Mouse (Mus musculus): ENCODE measurements around the gene Tmem176b. TPM values are rescaled to one million over a fixed set of nuclear protein-coding genes. Genes with fewer than 3 reads are reported as not detected.
A peak's percentile ranks its signal among the peaks of the same experiment; 100 is the strongest.

Tmem176b gene
- polyA plus RNA-seq, 1 experiment from 2014 or later, result 329 TPM

DNA sequence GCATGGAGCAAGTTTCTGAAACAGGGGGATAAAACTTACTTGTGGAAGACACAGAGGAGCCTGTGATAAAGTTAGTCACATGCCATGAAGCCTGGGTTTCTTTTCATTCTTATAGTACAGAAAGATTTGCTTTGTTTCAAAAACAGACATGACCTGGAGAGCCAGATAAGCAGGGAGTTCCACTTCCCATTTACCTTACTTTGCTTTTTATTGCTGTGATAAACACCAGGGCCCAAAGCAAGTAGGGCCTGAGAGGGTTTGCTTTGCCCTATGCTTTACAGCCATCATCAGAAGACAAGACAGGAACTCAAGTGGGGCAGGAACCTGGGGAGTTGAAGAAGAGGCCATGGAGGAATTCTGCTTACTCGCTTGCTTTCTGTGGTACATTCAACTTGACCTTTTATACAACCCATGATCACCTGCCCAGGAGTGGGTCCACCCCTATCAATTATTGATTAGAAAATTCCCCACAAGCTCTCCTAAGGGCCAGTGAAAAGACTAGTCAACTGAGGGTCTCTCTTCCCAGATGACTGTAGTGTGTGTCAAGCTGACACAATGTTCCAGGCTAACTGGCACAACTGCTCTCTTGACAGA, 24.0 kb upstream of the Tmem176b start:
- WGBS, result 97% methylated on average over 1 of the region's 1 CpGs
- Histone ChIP-seq H3K4me3 (ENCODE audit: low read depth, low read length) (no peak overlapping the region), H3K4me2 (replicated peaks; ENCODE audit: low read depth, low read length) (no peak overlapping the region), H3K4me1 (ENCODE audit: control insufficient read depth, insufficient read depth, low read length) (0 out of 2 replicates have a peak, but pooled peaks cover 3% of the 10 kb centered on the region), H3K27ac (ENCODE audit: low read length) (no peak overlapping the region), H3K27me3 (ENCODE audit: control insufficient read depth, insufficient read depth, low read length) (no peaks in the 10 kb centered on the region), H3K9me3 (ENCODE audit: control insufficient read depth, low read depth, low read length) (no peaks in the 10 kb centered on the region), H3K36me3 (ENCODE audit: control insufficient read depth, insufficient read depth, low read length) (no peaks in the 10 kb centered on the region), H3K9ac (replicated peaks; ENCODE audit: low read depth, low read length) (no peak overlapping the region)
- no peak for ATAC-seq (ENCODE audit: insufficient number of reproducible peaks, insufficient read depth, low FRiP score, low read depth)

DNA sequence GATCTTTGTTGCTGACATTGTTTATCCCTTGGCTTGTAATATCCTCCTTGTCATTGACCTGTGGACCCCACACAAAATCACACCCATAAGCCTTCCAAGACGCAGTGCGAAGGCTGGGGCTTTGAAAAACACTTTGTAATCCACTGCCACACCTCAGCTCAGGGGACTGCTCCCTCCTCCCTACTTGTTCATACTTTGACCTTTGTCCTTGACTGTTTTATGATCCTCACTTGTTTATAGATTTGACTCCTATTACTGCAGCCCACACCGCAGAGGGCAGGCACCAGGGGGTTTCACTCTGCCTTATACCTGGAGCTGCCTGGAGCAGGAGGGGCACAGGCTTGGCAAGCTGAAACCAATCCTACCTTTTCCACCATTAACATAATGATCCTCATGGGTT, 23.4 kb upstream of the Tmem176b start:
- no peak overlapping the region for H3K27ac ChIP-seq (ENCODE audit: low read length)
- H3K4me1 ChIP-seq (ENCODE audit: control insufficient read depth, insufficient read depth, low read length), result 0 out of 2 replicates have a peak, but pooled peaks cover 3% of the 10 kb centered on the region
- H3K4me3 ChIP-seq (ENCODE audit: low read depth, low read length), result no peak overlapping the region
- no peaks in the 10 kb centered on the region for H3K27me3 ChIP-seq (ENCODE audit: control insufficient read depth, insufficient read depth, low read length)
- no peaks in the 10 kb centered on the region for H3K36me3 ChIP-seq (ENCODE audit: control insufficient read depth, insufficient read depth, low read length)
- WGBS, result 38% methylated on average over 3 of the region's 3 CpGs
- no peaks in the 10 kb centered on the region for H3K9me3 ChIP-seq (ENCODE audit: control insufficient read depth, low read depth, low read length)
- H3K9ac ChIP-seq (replicated peaks; ENCODE audit: low read depth, low read length), result no peak overlapping the region
- no peak overlapping the region for H3K4me2 ChIP-seq (replicated peaks; ENCODE audit: low read depth, low read length)
- ATAC-seq (ENCODE audit: insufficient number of reproducible peaks, insufficient read depth, low FRiP score, low read depth), result no peak

DNA sequence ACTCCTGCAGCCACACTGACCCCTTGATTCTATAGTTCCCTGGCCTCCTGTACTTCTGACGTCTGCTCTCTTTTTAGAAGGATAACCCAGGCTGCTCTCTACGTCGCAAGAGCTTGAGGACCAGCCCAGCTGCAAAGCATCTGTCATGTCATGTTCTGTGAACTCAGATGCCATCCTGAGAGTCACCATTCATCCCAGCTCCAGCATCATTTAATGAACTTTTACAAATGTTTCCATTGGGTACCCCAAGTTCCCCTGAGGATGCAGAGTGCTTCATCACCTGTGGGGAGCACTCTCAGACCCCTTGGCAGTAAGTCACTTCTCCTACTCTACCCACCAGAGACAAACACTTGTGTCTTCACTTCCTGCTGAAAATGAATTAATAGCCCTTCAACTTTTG, 22.9 kb upstream of the Tmem176b start:
- Histone ChIP-seq H3K27me3 (ENCODE audit: control insufficient read depth, insufficient read depth, low read length) (no peaks in the 10 kb centered on the region), H3K27ac (ENCODE audit: low read length) (no peak overlapping the region), H3K4me3 (ENCODE audit: low read depth, low read length) (no peak overlapping the region), H3K9me3 (ENCODE audit: control insufficient read depth, low read depth, low read length) (no peaks in the 10 kb centered on the region), H3K4me2 (replicated peaks; ENCODE audit: low read depth, low read length) (no peak overlapping the region), H3K4me1 (ENCODE audit: control insufficient read depth, insufficient read depth, low read length) (0 out of 2 replicates have a peak, but pooled peaks cover 3% of the 10 kb centered on the region), H3K9ac (replicated peaks; ENCODE audit: low read depth, low read length) (no peak overlapping the region), H3K36me3 (ENCODE audit: control insufficient read depth, insufficient read depth, low read length) (no peaks in the 10 kb centered on the region)
- no peak for ATAC-seq (ENCODE audit: insufficient number of reproducible peaks, insufficient read depth, low FRiP score, low read depth)
- 35% methylated on average over 3 of the region's 3 CpGs for WGBS

DNA sequence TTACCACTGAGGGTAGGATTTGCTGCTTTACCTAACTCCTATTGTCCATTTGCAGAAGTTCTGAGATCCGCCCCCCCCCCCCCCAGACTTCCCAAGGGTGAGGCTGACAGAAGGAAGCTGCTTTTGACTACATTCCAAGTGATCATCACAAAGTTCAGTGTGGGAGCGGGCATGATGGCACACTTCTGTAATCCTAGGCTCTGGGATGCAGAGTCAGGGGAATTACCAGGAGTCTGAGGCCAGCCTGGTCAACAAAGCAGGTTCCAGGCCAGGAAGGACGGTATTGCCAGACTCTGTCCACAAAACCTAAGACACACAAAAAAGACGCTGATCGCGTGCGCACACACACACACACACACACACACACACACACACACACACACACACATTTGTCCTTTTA, 22.2 kb upstream of the Tmem176b start:
- WGBS, result 66% methylated on average over 7 of the region's 7 CpGs
- no peaks in the 10 kb centered on the region for H3K36me3 ChIP-seq (ENCODE audit: control insufficient read depth, insufficient read depth, low read length)
- H3K9ac ChIP-seq (replicated peaks; ENCODE audit: low read depth, low read length), result no peak overlapping the region
- H3K9me3 ChIP-seq (ENCODE audit: control insufficient read depth, low read depth, low read length), result no peaks in the 10 kb centered on the region
- ATAC-seq (ENCODE audit: insufficient number of reproducible peaks, insufficient read depth, low FRiP score, low read depth), result no peak
- H3K27ac ChIP-seq (ENCODE audit: low read length), result no peak overlapping the region
- no peaks in the 10 kb centered on the region for H3K27me3 ChIP-seq (ENCODE audit: control insufficient read depth, insufficient read depth, low read length)
- no peak overlapping the region for H3K4me3 ChIP-seq (ENCODE audit: low read depth, low read length)
- no peak overlapping the region for H3K4me2 ChIP-seq (replicated peaks; ENCODE audit: low read depth, low read length)
- 0 out of 2 replicates have a peak, but pooled peaks cover 3% of the 10 kb centered on the region for H3K4me1 ChIP-seq (ENCODE audit: control insufficient read depth, insufficient read depth, low read length)

DNA sequence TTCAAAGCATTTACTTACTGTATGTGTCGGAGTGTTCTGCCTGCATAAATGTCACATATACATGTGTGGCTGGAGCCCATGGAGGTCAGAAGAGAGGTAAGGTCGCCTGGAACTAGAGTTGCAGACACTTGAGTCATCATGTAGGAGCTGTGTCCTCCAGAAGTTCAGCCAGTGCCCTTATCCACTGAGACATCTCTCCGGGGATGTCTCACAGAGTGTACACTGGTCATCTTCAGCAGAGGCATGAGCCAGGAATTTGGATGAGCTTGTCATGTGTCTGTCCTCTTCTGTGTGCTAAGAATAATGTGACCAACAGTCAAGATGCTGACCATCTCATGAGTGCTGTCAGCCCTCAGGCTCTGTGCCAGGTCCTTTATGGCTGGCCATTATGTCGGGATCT, 21.5 kb upstream of the Tmem176b start:
- 79% methylated on average over 4 of the region's 4 CpGs for WGBS
- Histone ChIP-seq H3K4me1 (ENCODE audit: control insufficient read depth, insufficient read depth, low read length) (0 out of 2 replicates have a peak, but pooled peaks cover 5% of the 10 kb centered on the region), H3K36me3 (ENCODE audit: control insufficient read depth, insufficient read depth, low read length) (no peaks in the 10 kb centered on the region), H3K27me3 (ENCODE audit: control insufficient read depth, insufficient read depth, low read length) (no peaks in the 10 kb centered on the region), H3K4me2 (replicated peaks; ENCODE audit: low read depth, low read length) (no peak overlapping the region), H3K9ac (replicated peaks; ENCODE audit: low read depth, low read length) (no peak overlapping the region), H3K27ac (ENCODE audit: low read length) (no peak overlapping the region), H3K4me3 (ENCODE audit: low read depth, low read length) (no peak overlapping the region), H3K9me3 (ENCODE audit: control insufficient read depth, low read depth, low read length) (no peaks in the 10 kb centered on the region)
- no peak for ATAC-seq (ENCODE audit: insufficient number of reproducible peaks, insufficient read depth, low FRiP score, low read depth)

DNA sequence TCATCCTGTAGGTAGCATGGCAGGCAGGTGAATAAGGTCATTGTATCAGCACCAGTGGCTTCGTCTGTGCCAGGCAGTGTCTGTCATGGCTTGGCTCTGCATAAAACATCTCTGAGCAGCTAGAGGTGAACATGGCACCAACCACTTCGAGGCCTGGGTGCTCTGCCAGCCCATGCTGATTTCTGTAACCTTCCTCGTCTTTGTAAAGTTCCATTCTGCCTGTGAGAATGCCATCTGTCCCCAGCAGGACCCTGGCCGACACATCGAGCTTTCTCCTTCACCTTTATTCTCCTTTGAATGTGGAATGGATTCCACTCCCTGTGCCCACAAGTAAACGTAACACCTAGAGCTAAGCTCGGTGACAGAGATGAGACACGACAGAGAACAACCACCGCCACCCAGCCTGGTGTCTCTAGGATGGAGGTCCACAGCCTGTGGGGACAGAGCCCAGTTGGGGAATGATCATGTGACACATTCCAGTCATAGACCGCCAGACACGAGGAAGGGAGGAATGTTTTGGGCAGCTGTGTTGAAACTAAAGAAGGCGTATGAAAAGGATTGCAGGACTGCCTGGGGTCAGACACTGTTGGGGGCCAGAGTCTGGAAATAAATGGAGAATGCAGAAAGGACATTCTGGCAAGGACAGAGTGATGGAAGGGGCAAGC, 20.5 kb upstream of the Tmem176b start:
- no peak overlapping the region for H3K9ac ChIP-seq (replicated peaks; ENCODE audit: low read depth, low read length)
- no peak for ATAC-seq (ENCODE audit: insufficient number of reproducible peaks, insufficient read depth, low FRiP score, low read depth)
- no peaks in the 10 kb centered on the region for H3K27me3 ChIP-seq (ENCODE audit: control insufficient read depth, insufficient read depth, low read length)
- no peak overlapping the region for H3K4me3 ChIP-seq (ENCODE audit: low read depth, low read length)
- no peaks in the 10 kb centered on the region for H3K36me3 ChIP-seq (ENCODE audit: control insufficient read depth, insufficient read depth, low read length)
- H3K9me3 ChIP-seq (ENCODE audit: control insufficient read depth, low read depth, low read length), result no peaks in the 10 kb centered on the region
- no peak overlapping the region for H3K27ac ChIP-seq (ENCODE audit: low read length)
- 0 out of 2 replicates have a peak, but pooled peaks cover 5% of the 10 kb centered on the region for H3K4me1 ChIP-seq (ENCODE audit: control insufficient read depth, insufficient read depth, low read length)
- 80% methylated on average over 12 of the region's 12 CpGs for WGBS
- H3K4me2 ChIP-seq (replicated peaks; ENCODE audit: low read depth, low read length), result no peak overlapping the region

DNA sequence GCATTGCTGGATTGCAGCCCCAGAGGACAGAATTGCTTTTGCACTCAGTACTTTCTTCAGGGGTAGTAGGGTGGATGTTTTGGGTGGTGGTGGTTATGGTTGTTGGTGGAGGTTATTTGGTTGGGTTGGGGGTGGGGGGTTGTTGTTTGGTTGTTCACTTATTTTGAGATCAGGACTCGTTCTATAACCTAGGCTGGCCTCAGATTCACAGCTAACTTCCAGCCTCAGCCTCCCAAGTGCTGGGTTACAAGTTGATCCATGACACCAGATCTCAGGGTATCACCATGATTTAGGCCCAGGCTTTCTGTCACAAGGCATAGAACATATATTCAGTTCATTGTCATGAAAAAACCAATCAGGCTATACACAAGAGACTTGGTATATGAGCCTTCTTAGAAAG, 19.6 kb upstream of the Tmem176b start:
- no peak overlapping the region for H3K4me2 ChIP-seq (replicated peaks; ENCODE audit: low read depth, low read length)
- H3K4me1 ChIP-seq (ENCODE audit: control insufficient read depth, insufficient read depth, low read length), result 0 out of 2 replicates have a peak, but pooled peaks cover 5% of the 10 kb centered on the region
- 83% methylated on average over 1 of the region's 1 CpGs for WGBS
- no peaks in the 10 kb centered on the region for H3K9me3 ChIP-seq (ENCODE audit: control insufficient read depth, low read depth, low read length)
- H3K36me3 ChIP-seq (ENCODE audit: control insufficient read depth, insufficient read depth, low read length), result no peaks in the 10 kb centered on the region
- ATAC-seq (ENCODE audit: insufficient number of reproducible peaks, insufficient read depth, low FRiP score, low read depth), result no peak
- no peaks in the 10 kb centered on the region for H3K27me3 ChIP-seq (ENCODE audit: control insufficient read depth, insufficient read depth, low read length)
- H3K27ac ChIP-seq (ENCODE audit: low read length), result no peak overlapping the region
- H3K9ac ChIP-seq (replicated peaks; ENCODE audit: low read depth, low read length), result no peak overlapping the region
- no peak overlapping the region for H3K4me3 ChIP-seq (ENCODE audit: low read depth, low read length)

DNA sequence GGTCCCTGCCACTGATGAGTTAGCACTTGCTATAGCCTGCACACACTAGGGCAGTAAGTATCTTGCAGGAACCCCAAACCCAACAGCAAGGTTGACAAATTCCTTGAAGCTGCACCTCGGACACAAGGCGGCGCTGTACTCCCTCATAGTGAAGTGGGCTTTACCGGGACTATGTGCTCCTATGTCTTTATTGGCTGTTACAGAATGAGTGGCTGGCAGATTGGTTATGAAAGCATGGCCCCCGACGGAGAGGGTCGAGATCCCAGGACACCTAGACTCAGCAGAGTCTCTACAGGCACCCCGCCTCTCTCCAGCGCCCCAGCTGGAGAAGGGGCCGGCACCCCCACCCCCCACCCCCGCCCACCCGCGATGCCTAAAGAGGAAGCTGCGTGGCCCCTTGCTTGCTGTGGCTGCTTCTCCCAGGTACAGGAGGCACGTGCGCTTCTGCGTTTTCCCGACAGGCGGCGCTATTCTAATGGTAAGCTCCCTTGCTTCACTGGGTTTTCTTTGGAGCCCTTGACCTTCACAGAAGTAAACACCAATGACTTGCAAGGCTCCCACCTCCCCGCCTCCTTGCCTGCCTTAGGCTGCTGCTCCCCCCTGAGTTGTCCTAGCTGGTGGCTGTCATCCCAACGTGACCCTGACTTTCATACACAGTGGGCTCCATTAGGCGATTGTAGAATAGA, 19.0 kb upstream of the Tmem176b start:
- H3K4me3 ChIP-seq (ENCODE audit: low read depth, low read length), result peak overlapping the region; percentile 16; the same call in 1 of the 2 replicates

More for the DNA sequence above, 19.0 kb upstream of the Tmem176b start:
- no peak overlapping the region for H3K27ac ChIP-seq (ENCODE audit: low read length)
- no peaks in the 10 kb centered on the region for H3K27me3 ChIP-seq (ENCODE audit: control insufficient read depth, insufficient read depth, low read length)
- ATAC-seq (ENCODE audit: insufficient number of reproducible peaks, insufficient read depth, low FRiP score, low read depth), result peak; percentile 61; the same call in 1 of the 2 replicates
- H3K4me1 ChIP-seq (ENCODE audit: control insufficient read depth, insufficient read depth, low read length), result 0 out of 2 replicates have a peak, but pooled peaks cover 5% of the 10 kb centered on the region
- H3K9ac ChIP-seq (replicated peaks; ENCODE audit: low read depth, low read length), result no peak overlapping the region
- 15% methylated on average over 23 of the region's 23 CpGs for WGBS
- H3K36me3 ChIP-seq (ENCODE audit: control insufficient read depth, insufficient read depth, low read length), result no peaks in the 10 kb centered on the region
- H3K4me2 ChIP-seq (replicated peaks; ENCODE audit: low read depth, low read length), result peak overlapping the region; percentile 37
- H3K9me3 ChIP-seq (ENCODE audit: control insufficient read depth, low read depth, low read length), result no peaks in the 10 kb centered on the region

Measured in stomach, embryonic 14.5 days (tissue).